Mouse (Mus musculus): ENCODE measurements around the gene Gm11437.

GRCm38 (mm10) chr11:84150884-84151283, 16.4 kb downstream of the Gm11437 start:
- no peak for TF ChIP-seq CTCF (IDR thresholded peaks at IDR 0.05; ENCODE audit: insufficient read depth, low read depth, low read length)
- no peak for TF ChIP-seq POLR2A (IDR thresholded peaks at IDR 0.05; ENCODE audit: insufficient read depth, low read depth, low read length)
